Mouse (Mus musculus): Measurements from ENCODE around the gene Blzf1.

Gene Blzf1

DNA sequence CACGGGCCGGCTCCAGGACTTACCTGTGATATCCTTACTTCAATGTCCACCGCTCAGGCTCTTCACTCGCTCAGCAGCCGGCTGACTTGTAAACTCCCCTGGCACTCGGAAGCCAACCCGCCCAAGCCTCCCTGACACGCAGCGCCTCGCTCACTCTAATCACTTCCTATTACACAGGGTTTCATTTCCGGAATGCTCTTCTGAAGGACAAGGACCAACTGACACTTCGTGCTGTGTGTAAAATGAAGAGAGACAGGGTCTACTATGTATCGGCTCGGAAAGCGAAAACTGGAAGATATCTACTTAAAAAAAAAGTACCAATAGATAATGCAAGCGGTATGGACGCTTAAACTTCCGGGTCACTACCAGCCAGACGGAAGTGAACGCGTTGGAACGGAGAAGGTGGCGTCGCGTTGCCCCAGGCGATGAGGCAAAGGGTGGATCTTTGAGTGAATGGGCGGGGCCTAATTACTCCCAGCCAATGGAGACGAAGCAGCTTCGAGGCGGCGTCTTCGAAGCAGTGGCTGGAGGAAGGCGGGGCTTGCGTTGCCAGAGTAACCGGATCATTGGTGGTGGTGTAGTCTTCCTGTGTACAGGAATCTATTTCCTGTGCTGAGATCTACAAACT lies at the start of gene Blzf1:
Blzf1 (minus strand) TSS at position 366 of the 628 bp plus-strand sequence.
- peak; percentile 100 for DNase-seq (ENCODE audit: low read depth, low spot score)

GRCm38 (mm10) chr1:164353443-164353842 lies 46.2 kb upstream of the Blzf1 start:
- no peak for DNase-seq (ENCODE audit: low read depth, low spot score)

DNA sequence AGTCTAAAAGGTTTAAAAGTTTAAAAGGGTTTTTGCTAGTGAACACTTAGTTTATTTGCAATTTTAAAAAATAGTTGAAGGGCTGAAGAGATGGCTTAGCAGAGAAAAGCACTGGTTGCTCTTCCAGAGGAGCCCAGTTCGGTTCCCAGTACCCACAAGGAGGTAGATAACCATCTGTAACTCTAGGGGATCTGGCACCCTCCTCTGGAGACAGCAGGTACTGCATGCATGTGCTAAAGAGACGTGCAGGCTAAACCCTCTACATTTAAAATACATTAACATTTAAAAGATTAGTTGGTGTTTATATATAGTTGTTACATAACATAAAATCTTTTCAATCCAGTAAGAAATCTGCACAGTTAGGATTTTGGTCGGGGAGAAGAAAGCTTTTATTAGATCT lies 34.9 kb upstream of the Blzf1 start:
- peak; percentile 76 for DNase-seq (ENCODE audit: low read depth, low spot score)

DNA sequence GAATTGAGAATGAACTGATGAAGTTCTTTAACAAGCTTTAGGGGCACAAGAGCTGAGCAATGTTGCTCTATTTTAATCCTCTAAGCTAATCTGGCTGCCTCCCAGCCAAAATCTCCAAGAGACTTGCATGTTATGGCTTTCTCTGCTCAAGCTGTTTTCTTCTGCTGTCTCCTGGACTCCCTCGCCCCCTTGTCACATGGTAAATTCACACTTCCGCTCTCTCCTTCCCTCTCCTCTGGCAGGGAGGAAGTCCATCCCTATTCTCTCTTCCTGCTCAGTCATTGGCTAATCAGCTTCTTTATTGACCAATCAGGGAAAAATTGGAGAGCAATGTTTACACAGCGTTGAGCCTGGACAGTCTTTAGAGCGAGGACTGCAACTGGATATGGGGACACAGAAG lies 28.6 kb upstream of the Blzf1 start:
- DNase-seq (ENCODE audit: low read depth, low spot score) = peak; percentile 60

DNA sequence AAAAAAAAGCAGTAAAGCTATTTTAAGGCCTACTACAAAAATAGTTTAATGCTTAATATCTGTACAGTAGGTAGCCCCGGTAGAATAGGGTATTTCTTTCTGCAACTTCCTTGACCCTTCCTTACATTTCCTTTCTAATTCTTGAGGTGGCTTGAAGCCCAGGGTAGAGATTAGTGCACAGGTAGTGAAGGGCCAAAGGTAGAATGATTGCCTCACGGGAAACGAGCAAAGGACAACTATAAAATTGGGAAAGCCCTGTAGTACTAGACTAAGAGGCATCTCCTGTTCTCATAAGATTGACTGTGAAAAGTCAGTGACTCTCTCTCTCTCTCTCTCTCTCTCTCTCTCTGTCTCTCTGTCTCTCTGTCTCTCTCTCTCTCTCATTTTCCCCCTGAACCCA lies 28.1 kb upstream of the Blzf1 start:
- no peak for DNase-seq (ENCODE audit: low read depth, low spot score)

GRCm38 (mm10) chr1:164332559-164332958 lies 25.3 kb upstream of the Blzf1 start:
- DNase-seq (ENCODE audit: low read depth, low spot score) = no peak

DNA sequence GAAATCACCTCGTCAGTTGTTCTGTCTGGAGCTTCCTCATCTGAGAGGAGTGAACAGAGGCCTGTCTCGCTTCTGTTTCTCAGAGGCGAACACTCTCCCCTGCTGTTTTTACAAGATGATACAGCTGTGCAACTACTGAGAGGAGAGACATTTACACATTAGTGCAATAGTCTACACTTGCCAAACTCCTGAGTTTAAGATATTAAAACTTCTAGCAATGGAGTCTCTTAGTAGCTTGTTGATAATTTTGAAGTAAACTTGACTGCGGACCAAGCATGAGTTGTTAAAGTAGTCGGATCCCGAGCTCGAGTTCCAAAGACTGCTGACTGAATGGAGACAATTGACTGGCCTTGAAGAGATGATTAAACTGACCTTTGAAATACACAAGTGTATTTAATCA lies 20.5 kb upstream of the Blzf1 start:
- DNase-seq (ENCODE audit: low read depth, low spot score) = no peak

GRCm38 (mm10) chr1:164326600-164327155 lies 19.4 kb upstream of the Blzf1 start:
- DNase-seq (ENCODE audit: low read depth, low spot score) = no peak

GRCm38 (mm10) chr1:164324878-164325277 lies 17.6 kb upstream of the Blzf1 start:
- no peak for DNase-seq (ENCODE audit: low read depth, low spot score)

- no peak for DNase-seq (ENCODE audit: low read depth, low spot score)
These were observed 16.9 kb upstream of the Blzf1 start for GRCm38 (mm10) chr1:164324221-164324620.

GRCm38 (mm10) chr1:164322987-164323650 lies 15.8 kb upstream of the Blzf1 start:
- DNase-seq (ENCODE audit: low read depth, low spot score) = no peak

DNA sequence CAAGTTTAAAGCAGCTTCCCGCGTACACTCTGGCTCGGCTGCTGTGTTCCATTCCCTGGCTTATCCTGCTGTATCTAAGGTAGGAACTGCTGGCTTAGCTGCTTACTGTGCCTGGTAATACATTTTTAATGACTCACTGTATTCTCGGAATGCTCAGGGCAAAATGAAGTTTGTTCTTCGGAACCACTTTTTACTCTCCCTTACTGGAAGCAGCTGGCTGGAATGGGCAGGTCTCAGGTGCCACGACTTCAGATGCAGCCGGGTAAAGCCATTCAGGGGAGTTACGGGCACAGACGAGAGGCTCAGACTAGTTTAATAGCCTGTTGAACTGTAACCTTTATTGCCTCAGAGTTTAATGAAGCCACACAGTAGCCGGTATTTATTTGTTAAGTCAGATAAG lies 14.1 kb upstream of the Blzf1 start:
- no peak for DNase-seq (ENCODE audit: low read depth, low spot score)

DNA sequence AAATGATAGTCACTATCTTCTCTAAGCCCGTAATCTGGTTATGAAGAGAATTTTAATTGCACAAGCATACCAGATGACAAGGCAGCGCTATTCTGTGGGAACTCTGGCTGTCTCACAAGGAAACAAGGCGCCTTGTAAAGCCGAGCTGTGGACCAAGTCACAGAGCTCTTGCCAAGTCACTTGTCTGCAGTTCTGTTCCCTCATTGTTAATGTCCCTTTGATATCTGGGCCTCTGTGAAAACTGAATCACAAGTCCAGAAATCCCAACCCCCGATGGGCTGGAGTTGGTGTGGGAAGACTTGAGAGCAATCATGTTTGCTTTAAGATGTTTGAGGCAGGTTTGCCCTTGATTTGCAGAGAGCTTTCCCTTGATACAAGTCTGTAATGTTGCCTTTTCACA lies 13.4 kb upstream of the Blzf1 start:
- no peak for DNase-seq (ENCODE audit: low read depth, low spot score)

GRCm38 (mm10) chr1:164319542-164320140 lies 12.4 kb upstream of the Blzf1 start:
- DNase-seq (ENCODE audit: low read depth, low spot score) = no peak

DNA sequence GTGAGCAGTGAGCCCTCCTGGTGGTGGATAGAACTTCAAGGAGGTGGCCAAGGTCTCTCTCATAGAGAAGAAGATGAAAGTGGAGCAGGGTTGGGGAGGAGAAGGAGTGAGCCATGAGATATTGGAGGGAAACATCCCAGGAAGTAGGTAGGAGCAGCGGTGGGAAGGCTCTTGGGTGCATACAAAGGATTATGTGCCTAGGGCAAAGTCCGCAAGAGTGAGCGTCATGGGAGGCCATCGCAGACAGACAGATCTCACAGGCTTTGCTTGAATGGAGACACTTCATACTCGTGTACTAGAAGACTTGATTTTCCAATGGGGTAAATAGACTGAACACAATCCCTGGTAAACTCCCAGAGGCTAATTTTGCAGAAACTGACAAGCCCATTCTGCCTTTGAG lies 11.2 kb upstream of the Blzf1 start:
- DNase-seq (ENCODE audit: low read depth, low spot score) = no peak

DNA sequence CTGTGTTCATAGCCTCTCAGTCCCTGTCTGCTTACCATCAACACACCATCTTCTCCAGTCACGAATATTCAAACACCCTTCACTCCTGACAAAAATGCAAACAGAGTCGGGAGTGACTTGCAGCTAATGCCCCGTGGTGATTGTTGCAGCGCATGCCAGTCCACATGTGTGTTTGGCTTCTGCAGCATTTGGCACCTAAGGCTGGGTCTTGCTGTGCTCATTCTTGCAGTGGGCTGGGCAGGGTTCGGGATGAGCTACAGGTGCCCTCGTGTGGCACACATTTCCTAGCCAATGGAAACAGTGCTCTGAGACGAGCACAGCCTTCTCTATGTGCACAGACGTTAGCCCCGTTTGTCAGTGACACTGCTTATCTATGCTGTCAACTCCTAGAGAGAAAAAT lies 10.0 kb upstream of the Blzf1 start:
- no peak for DNase-seq (ENCODE audit: low read depth, low spot score)

DNA sequence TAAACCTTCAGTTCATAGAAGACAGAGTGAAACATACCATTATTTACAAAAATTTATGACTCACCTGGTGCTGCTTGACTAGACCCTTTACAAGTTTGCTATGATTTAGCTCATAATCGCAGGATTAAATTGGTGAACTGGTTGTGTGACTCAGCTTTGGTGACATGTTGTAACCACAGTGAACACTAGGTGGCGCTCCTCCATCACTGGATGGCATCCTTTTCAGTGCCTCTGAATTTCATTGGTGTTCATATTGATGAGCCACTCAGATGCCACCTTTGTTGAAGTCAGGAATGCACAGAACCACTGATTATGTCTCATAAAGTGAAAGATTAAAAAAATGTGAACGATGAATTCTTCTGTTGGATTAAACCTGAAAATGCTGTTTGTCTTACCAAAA lies 9.4 kb upstream of the Blzf1 start:
- DNase-seq (ENCODE audit: low read depth, low spot score) = peak; percentile 75

DNA sequence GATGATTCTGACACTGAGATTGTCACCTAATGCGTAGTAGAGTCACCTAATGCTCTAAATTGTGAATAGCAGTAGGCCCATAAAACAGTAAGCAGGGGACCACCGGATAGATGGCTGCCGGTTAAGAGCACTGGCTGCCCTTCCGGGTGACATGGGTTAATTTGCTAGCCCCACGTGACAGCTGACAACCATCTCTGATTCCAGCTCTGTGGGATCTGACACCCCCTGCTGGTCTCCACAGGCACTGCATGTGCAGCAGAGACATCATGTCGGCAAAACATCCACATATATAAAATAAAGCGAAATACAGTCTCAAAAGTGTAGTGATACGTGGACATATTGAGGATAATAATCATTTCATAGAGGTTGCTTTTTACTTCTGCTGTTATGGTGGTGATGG lies 8.0 kb upstream of the Blzf1 start:
- DNase-seq (ENCODE audit: low read depth, low spot score) = peak; percentile 90

DNA sequence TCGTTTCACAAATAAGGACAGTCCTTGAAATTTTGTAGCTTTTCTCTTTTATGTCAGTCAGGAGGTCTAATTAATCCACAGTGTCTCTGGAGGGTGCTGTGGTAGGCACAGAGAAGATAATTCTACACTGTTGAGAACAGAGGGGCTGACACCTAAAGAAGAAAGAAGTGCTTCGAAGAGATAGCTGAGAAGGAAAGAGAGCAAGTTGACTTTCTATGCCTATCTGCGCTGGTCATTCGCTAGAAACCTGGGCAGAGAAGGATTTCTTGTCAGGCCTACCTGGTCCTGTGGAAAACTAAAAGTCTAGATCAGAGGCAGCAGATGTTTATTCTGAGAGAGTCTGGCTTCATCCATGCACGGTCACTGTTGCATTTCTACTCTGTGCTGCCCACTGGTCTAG lies 6.8 kb upstream of the Blzf1 start:
- no peak for DNase-seq (ENCODE audit: low read depth, low spot score)

GRCm38 (mm10) chr1:164307922-164308321 lies 633 bp upstream of the Blzf1 start:
- peak; percentile 39 for DNase-seq (ENCODE audit: low read depth, low spot score)

GRCm38 (mm10) chr1:164303821-164304220 lies 3.5 kb downstream of the Blzf1 start, which contains the start of gene Nme7:
Gene Nme7 (plus strand): TSS chr1:164304121.
- no peak for DNase-seq (ENCODE audit: low read depth, low spot score)

DNA sequence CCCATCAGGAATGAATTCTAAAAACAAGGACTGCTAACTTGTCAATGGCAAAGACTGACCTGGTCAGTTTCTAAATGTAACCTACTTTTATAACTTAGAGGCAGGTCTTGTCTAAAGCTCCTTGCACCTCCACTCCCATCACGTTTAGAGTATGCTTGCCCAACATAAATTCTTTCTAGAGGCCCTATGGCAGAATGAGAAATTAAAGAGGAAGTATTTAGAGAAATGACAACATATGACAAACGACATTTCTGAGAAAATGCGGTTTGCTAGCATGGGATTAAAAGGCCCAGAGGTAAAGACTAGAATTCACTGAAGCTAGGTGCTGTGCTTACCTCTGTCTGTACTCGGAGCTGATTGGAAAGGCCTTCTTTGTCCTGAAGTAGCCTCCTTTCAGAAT lies 5.3 kb downstream of the Blzf1 start:
- no peak for DNase-seq (ENCODE audit: low read depth, low spot score)

DNA sequence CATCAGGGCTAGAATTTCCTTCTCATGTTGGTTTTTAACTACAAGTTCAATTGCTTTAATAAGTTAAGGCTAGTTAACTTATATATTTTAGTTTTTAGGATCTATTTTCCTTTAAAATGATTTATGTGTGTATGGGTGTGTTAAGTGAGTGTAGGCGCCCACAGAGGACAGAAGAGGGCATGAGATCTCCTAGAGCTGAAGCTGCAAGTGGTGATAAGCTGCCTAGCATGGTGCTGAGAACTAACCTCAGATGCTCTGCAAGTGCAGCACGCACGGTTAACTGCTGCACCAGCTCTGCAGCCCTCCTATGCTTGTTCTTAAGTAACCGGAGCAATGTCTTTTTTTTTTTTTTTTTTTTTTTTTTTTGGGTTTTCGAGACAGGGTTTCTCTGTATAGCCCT lies 10.8 kb downstream of the Blzf1 start:
- DNase-seq (ENCODE audit: low read depth, low spot score) = no peak
